Mouse (Mus musculus) layer of hippocampus, adult 11-12 months (tissue): ENCODE measurements around the gene Kdm1a.

Experiments
- DNase-seq: peaks from one replicate; pipeline ENCODE4 v3.0.0; 2022; ENCODE audit warnings: low spot score

Gene Kdm1a

DNA sequence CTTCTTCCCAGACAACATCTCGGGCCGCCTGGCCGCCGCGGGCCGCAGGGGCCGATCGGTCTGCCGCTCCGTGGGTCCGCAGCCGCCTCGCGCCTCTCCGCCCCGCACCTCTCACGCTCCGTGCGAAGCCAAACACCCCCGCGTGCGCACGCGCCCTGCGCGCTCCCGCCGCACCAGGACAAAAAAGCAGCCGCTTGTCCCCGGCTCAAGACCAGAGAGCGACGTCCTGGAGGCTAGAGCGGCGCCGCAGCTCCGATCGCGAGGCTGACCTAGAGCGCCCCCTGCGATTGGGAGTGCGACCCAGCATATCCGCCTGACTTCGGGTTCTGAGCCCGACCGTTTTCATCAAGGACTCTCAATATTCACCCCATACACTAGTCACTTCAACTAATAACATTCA is at the start of gene Kdm1a:
Gene Kdm1a (minus strand): TSS at position 156 of the 400 bp plus-strand sequence.
- DNase-seq = peak; percentile 94

DNA sequence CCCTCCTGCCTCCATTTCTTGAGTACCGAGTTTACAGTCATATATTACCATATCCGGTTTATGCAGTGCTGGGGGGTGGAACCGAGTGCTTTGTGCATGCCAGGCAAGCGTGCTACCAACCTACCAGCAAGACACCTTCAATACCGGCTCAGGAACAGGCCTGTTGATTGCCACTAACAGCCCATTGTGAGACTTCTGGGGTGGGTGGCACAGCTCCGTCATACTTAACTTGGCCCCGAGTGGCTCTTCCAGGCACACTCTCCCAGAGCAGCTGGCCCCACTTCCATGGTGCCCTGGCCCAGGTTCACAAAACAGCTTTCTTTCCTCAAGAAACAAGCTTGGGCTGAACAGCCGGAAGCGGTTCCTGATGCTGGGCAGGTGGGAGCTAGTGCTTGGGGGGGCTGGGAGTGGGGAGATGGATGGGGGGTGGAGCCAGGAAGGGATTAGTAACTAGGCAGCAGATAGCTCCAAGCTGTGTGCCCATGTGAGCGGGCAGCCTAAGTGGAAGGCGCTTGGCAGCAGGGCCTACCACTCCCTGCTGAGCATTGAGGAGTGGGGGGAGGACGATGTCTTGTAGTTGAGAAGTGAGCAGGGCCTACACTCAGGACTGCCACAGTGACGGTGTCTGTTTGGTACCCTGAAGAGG is 49.5 kb upstream of the Kdm1a start:
- peak; percentile 26 for DNase-seq

DNA sequence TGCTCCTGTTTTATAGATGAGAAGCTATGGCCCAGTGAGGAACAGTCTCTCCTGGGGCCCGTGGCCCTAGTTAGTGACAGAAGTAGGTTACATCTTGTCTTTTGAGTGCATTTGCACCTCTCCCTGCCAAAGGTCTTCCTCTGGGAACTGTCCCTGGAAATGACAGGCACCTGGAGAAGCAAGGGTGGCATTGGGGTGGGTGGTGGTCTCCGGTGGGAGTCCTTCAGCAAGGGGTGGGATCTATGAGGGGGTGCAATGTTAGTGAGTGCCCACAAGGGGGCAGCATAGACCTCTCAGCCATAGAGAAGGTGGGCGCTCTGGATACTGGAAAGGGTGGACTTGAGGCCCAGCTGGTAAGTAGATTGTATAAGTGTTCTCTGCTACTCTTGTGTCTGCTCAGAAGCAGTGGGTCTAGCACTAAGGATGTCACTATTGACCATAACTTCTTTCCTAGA is 48.9 kb upstream of the Kdm1a start:
- DNase-seq = no peak

DNA sequence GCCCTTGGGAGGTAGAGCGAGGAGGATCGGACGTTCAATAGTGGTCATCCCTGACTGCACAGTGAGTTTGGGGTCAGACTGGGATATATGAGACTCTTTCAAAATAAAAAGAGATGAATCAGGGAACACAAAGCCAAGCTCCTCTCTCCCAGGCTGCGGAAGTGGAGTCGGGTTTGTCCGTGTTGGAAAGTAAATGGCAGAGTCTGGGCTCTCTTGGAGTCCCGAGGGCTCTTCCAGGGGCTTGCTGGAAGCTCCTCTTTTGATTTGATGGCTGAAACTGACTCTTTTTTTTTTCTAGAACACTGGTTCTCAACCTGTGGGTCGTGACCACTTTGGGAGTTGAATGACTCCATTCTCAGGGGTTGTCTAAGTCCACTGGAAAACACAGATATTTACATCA is 47.7 kb upstream of the Kdm1a start:
- DNase-seq = no peak

DNA sequence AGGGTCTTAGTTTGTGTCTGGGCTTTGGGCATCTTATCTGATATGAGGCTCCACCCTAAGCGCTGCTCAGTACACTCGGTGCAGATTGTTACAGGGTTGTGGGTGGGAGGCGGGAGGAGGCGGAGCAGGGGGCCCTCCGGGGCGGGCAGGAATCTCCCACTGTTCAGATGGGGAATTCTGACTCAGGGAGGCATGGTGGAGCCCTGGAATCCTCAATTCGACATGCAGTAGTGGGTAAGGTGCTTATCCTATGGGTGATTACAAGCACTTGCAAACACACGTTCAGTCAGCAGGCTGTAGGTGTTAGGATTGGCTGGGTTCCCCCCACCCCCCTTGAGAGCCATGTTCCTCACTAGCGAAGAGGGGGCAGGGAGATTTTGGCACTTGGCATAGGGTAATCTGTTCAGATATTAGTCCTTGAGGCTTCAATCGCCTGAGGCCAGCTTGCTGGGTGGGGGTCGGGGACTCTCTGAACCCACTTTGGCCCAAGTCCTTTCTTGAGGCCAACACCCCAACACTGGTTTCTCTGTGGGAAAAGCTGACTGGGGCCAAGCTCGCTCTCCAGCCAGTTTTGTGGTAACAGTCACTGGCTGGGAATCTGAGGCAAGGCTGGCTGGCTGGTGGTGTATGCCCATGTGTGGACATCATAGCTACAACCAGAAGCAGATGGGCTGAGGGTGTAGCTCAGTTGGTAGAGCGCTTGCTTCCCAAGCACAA is 47.1 kb upstream of the Kdm1a start:
- DNase-seq = peak; percentile 31

DNA sequence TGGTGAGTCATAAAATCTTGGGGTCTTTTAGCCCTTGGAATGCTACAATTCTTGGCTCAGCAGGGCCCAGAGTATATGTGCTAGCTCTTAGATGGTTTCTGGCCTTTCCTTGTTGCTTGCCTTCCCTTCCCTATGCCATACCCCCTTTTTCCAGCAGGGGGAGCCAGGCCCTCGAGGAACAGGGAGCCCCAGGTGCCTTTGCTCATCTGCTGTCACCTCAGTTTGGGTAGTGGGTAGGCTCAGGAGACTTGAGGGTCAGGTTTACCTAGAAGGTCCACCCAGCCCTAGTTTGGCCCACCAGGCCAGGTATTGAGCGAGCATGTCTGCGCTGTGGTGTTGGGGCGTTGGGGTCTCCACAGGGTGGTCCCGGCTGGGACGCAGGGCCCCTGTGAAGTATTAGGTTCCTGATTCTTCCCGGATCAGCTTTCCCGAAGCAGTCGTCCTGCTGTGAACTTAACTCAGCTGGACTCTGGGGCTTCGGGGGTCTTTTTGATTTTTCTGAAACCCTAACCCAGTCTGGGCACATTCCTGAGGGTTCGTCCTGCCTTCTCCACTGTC is 46.5 kb upstream of the Kdm1a start:
- peak; percentile 91 for DNase-seq

DNA sequence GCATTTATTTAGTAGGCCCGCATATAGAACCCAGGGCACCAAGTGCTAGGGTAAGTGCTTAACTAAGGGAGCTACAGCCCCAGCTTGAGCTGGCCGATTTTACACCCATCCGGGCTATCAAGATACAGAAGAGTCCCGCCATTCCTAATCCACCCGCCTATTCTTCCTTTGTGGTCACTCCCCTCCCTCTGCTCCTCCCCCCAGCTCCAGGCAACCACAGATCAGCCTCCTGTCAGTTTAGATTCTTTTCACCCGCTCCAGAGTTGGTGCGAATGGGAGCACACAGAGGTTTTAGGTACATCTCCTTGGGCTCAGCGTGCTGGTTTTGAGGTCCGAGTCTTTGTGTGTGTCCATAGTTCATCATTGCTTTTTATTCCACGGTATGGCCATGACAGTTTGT is 36.4 kb upstream of the Kdm1a start:
- no peak for DNase-seq

DNA sequence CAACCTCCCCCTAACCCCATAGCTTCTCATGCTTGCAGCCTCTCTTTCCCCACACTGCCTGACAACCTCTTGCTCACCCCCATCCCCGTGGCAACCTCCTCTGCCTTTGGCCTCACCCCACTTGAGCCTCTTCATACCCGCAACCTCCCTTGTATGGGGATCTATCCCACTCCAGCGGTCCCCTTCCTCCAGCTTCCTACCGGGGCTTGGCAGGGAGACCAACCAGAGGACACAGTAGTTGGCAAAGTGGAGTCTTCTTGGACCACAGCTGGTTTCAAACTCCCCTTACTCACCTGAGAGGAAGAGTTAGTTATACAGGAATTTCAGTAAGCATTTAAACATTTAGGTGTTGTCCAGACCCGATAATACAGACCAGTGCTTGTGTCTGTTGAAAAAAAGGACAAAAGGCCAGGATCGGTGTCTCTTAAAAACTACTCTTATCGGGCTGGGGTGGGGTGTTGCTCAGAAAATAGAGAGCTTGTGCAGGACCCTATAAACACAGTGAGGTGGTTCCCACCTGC is 35.8 kb upstream of the Kdm1a start:
- no peak for DNase-seq

DNA sequence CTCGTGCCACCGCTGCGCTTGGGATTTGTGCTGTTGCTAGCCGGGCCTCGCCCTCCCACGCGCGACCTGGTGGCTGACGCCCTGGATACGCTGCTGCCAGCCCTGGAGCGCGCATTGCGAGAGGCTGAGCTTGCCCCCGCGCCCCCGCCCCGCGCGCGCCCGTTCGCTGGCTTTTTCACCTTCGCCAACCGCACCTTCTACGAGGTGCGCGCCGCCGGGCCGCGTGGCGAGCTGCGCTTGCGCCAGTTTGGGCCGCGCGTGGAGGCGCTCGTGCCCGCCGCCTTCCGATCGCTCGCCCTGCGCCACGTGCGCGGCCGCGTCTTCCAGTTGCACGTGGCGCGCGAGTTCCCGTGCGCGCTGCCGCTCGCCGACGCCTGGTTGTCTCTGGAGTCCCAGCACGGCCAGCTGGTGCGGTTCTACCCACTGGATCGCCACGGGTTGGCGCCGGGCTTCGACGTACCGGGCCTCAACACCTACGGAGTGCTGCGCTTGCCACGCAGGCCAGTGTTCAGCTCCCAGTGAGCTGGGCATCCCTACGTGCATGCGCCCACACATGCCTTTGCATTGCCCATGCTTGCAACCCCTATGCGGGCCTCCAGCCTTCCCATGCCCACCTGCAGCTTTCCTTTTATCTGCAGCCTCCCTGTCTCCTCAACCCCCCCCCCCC is 35.2 kb upstream of the Kdm1a start:
- DNase-seq = peak; percentile 71

DNA sequence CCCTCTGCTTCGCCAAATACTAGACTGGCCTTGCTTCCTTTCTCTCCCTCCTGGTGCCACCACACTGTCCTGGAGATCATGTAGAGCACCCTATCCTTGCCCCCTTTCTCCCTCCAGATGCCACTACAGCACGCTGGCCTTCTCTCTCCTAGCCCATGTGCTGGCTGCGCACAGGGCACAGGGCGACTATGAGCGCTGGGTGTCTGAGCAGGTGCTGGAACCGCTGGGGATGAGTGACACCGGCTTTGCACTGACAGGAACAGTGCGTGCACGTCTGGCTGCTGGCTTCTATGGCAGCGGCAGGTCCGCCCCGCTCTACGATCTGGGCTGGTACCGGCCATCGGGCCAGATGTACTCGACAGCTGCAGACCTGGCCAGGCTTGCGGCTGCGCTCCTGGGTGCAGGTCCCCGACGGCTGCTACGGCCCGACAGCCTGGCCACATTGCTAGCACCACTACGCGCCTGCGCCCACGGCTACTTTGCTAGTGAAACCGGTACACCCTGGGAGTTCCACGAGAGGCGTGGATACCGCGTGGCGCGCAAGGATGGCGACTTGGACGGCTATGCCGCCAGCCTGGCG is 34.5 kb upstream of the Kdm1a start:
- DNase-seq = no peak

DNA sequence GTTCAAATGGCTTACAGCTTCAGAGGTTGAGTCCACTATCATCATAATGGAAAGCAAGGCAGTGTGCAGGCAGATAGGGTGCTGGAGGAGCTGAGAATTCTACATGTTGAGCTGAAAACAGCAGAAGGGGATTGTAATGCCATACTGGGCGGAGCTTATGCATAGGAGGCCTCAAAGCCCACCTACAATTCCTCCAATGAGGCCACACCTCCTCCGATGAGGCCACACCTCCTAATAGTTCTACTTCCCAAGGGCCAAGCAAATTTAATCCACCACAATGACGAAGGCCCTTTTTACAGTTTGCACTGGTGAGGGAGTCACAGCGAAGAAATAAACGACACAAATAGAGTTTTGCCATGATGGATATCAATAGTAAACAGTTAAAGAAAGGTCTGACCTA is 34.0 kb upstream of the Kdm1a start:
- no peak for DNase-seq

DNA sequence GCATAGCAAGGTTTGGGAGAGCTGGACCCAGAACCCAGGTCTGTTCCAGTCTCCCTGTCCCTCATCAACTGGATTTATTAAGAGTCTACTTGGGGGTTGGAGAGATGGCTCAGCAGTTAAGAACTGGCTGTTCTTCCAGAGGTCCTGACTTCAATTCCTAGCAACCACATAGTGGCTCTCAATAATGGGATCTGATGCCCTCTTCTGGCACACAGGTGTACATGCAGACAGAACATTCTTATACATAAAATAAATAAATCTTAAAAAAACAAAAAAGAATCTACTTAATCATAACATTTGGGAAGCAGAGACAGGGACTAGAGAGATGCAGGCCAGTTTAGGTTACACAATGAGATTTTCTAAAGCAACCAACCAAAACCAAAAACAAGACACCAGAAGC is 33.5 kb upstream of the Kdm1a start:
- no peak for DNase-seq

DNA sequence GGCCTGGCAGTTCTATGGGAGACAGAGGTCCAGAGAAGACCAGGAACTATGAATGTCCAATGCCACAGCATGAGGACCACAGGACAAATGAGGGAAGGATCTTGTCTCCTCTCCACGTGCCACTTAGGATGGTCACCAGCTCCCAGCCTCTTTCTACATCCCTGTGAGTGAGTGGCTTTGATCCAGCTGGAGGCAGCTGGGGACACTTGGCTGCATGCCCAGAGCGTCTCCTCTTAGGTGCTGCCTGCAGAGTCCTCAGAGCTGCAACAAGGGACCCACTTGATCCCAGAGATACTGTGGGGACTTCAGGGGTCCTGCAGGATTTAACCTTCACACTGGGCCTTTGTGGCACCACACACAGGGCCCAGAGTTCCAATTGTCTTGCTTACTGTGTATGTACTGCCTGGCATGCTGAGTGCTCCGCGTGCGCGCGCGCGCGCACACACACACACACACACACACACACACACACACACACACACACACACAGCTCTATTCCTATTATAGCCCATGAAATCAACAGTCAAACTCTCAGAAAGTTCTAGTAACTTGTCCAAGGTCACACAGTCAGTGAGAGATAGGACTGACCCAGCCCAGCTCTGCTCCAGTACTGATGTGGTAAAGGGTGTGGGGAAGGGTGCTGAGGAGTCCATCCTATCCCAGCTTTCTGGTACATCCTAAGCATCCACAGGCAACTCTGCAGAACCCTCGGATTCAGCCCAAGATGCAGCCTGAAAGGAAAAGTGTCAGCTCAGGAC is 28.9 kb upstream of the Kdm1a start:
- peak; percentile 41 for DNase-seq

DNA sequence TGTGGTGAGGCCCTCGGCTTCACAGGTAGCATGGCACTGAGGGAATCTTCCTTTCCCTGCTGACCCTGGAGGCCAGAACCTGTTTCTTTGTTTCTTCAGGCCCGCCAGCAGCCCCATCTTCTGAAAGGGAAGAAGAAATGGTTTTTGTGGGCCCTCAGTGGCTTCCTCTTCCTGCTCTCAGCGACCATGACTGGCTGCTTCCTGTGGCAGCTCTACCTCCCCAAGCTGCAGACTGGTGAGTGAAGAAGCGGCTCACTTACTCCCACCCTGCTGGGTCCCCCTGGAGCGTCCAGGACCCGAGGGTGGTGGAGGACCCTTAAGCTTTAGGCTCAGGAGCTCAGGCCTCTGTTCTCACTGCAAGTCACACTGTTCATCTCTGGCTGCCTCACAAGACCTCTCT is 24.1 kb upstream of the Kdm1a start:
- DNase-seq = no peak

DNA sequence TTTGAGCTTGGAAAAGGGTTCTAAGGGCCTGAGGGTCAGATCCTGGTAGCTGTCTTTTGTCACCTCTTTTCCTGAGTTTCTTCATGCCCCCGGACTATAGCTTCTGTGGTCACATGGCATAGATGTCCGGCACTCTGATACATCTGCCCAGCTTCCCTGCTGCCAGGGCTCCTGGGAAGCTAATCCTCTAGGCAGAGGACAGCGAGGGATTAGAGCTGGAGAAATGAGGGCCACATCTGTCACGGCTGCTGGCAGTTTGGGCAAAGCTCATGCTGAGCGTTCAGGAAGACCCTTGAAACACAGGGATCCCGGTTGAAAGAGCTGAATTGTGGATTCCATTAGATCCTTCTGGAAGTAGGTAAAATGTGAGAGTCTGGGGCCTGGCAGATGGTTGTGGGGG is 19.9 kb upstream of the Kdm1a start, which contains the start of gene Lactbl1:
Gene Lactbl1 (plus strand): TSS at position 234 of the 400 bp plus-strand sequence.
- DNase-seq = no peak

DNA sequence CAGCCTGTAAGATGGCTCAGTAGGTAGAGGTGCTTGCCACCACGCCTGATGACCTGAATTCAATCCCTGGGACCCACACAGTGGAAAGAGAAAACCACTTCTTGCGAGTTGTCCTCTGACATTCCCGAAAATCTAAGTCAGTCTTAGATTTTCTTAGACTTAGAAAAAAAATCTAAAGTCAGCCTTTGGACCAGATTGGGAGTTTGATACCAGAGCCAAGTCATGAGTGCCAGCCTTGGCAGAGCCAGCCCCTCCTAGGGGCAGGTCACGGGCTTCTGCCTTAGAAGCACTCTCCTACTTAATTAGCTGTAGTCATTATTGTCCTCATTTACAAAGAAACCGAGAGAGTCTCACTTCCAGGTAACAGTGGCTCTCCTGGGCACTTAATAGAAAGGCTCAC is 19.4 kb upstream of the Kdm1a start:
- DNase-seq = no peak

DNA sequence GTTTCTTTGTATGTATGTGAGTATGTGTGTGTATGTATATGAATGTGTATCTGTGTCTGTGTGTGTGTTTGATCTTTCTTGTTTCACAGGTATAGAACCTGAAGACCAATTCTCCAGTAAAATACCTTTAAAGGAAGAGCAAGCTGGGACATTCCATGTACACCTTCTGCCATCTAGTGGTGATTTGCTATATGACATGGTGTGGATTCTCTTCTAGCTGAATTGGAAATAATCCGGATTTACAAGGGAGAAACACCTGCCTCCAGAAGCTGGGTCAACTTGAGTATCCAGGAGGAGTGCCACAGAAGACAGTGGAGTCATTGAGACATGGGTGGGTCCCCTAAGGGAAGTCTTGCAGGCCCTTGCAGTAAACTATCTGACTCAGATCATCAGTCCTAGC is 18.8 kb upstream of the Kdm1a start:
- peak; percentile 75 for DNase-seq

DNA sequence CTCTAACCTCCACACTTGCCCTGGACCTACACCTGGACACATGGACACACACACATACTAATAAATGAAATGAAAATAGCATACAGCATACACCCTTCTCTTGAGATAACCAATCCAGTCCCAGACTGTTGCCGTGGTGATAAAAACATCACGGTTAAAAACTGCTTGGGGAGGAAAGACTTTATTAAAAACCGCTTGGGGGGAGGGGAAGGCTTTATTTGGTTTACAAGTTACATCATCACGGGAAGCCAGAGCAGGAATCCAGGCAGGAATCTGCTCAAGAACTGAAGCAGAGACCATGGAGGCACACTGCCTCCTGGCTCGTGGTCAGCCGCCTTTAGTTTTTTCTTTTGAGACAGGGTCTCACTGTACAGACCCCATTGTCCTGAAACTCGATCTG is 11.1 kb upstream of the Kdm1a start:
- DNase-seq = no peak

DNA sequence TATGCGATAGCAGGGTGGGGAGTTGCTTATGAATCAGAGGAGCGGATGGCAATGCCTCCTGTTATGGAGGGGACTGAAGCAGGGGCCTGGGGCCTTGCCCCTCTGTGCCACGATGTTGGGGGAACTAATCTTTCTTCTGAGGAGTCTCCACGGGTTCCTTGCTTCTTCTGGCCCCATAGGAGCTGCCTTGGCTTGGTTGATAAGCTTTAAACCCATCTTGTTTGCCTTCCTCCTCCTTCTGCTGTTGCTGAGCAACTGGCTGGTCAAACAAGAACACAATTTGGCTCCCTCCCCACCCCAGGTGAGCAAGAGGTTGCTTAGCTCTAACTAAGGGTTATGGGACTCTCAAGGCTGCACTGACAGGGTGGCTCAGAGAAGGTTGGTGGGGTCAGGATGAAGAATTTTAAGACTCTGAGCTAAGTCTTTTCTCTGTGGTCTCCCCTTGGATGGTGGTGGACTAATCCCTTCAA is 7.9 kb upstream of the Kdm1a start, which contains the start of gene Tex46:
Gene Tex46 (plus strand): TSS at position 51 of the 470 bp plus-strand sequence.
- DNase-seq = no peak

DNA sequence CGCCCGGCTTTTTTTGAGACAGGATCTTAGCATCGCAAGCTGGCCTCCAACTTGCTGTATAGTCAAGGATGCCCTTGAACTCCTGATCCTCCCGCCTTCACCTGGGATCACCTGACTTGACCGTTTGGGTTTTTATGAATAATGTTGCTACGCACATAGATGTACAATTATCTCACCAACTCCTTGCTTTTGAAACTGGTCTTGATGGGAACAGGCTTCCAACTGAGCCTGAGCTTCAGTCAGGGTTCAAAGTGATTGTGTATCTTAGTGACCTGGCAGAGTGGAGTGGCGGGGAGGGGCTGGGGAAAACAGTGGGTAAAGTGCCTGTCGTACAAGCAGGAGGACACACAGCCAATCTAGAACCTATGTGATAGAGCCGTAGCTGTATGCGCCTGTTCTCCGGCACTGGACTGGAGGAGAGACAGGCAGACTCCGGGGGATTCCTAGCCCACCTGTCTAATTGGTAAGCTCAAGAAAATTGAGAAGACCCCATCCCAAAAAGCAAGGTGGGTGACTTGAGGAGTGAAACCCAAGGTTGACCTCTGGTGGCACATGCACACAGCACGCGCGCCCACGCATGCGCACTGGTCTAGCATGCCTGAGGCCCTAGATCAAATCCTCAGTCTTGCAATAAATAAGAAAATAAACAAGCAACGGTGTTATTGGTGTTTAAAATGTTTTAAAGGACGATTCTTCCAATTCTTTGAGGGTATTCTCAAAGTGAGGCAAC is 3.4 kb upstream of the Kdm1a start:
- no peak for DNase-seq
